Mouse (Mus musculus): Measurements from ENCODE around the gene Cldn5.

GRCm38 (mm10) chr16:18785485-18785884 lies 8.8 kb downstream of the Cldn5 start:
- TF ChIP-seq GATA1 (IDR thresholded peaks at IDR 0.05; ENCODE audit: borderline replicate concordance, low read length) (no peak), FLI1 (IDR thresholded peaks at IDR 0.05; ENCODE audit: low read length) (no peak)
